Mouse (Mus musculus): ENCODE data around the gene Tmem35b.

DNA sequence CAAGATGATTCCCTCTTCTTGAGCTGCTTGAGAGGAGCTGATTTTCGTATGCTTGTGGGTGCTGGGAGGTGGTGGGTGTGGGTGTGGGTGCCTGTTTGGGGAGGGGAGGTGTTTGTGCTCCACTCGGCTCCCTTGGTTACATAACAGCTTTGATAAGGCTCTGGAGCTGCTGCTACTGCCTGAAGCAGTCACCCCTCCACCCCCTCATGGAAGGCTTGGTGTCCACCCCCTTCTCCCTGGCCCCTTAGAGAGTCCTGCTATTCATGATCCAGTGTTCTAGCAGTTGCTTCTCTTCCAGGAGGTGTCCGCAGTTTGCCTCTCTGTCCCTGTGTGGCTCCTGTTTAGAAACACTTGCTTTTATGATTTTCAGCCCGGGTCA, 51.4 kb downstream of the Tmem35b start:
- no peak for TF ChIP-seq CTCF (IDR thresholded peaks at IDR 0.05; ENCODE audit: extremely low read depth, insufficient read length, insufficient replicate concordance, low read depth, low read length)
- no peak for TF ChIP-seq POLR2A (IDR thresholded peaks at IDR 0.05; ENCODE audit: low read depth, low read length)

All from small intestine, adult 2 months (tissue).